Mouse (Mus musculus) kidney, adult 2 months (tissue): ENCODE measurements around the gene Gm2a. TPM values are rescaled to one million over a fixed set of nuclear protein-coding genes. Genes with fewer than 3 reads are reported as not detected.

Source experiments
- DNase-seq: peaks from one replicate; pipeline ENCODE4 v3.0.0; 2021
- H3K27ac ChIP-seq: fragments of 200-500 bp; 2 replicates; pipeline ENCODE4 v1.5.1; 2012; ENCODE audit warnings: low read depth, low read length, control low read depth, inconsistent platforms; ENCODE audit not compliant: insufficient read depth
- H3K27me3 ChIP-seq: fragments of 200-500 bp; replicated peaks from 2 replicates; pipeline ENCODE4 v1.6.1; 2012; ENCODE audit warnings: mild to moderate bottlenecking, moderate library complexity, low read length, inconsistent platforms; ENCODE audit not compliant: control insufficient read depth, insufficient read depth
- H3K36me3 ChIP-seq: fragments of 200-500 bp; 2 replicates; pipeline ENCODE4 v1.6.1; 2012; ENCODE audit warnings: mild to moderate bottlenecking, moderate library complexity, low read length, inconsistent platforms; ENCODE audit not compliant: control insufficient read depth, insufficient read depth
- H3K4me1 ChIP-seq: fragments of 200-500 bp; 2 replicates; pipeline ENCODE4 v1.6.1; 2011; ENCODE audit warnings: low read length; ENCODE audit not compliant: control insufficient read depth, insufficient read depth
- H3K4me3 ChIP-seq: fragments of 200-500 bp; 2 replicates; pipeline ENCODE4 v1.5.1; 2011; ENCODE audit warnings: mild to moderate bottlenecking, low read depth, low read length, control low read depth; ENCODE audit not compliant: insufficient read depth
- CTCF ChIP-seq: fragments of 200-500 bp; conservative IDR thresholded peaks from 2 replicates; pipeline ENCODE4 v1.5.1; 2011; ENCODE audit warnings: low read depth, mild to moderate bottlenecking, control low read depth, low read length, moderate library complexity, mixed read lengths; ENCODE audit not compliant: insufficient read depth, insufficient read length
- POLR2A ChIP-seq: fragments of 200-500 bp; IDR thresholded peaks from one replicate; pipeline ENCODE4 v1.6.1; 2011; ENCODE audit warnings: low read depth, low read length, control low read depth
- WGBS: fragments of 180-500 bp; shearing (Covaris S2); methylation state at CpG from one replicate; pipeline ENCODE4 v1.1.7; 2018; 5-methylcytosine and 5-hydroxymethylcytosine counted together
- polyA plus RNA-seq: library from polyadenylated mRNA; depleted of rRNA; stranded (reverse); fragments of >200 nt; gene quantifications from 2 replicates; pipeline ENCODE4 v1.2.3, GENCODE M21; 2012

Gm2a gene
- polyA plus RNA-seq, 1 experiment: 216 TPM

GRCm38 (mm10) chr11:55131077-55131742 is 33.3 kb downstream of the Gm2a start:
- Histone ChIP-seq H3K4me1 (no peaks in the 10 kb centered on the region), H3K4me3 (no peak overlapping the region), H3K36me3 (no peaks in the 10 kb centered on the region), H3K27ac (no peak overlapping the region), H3K27me3 (no peaks in the 10 kb centered on the region)
- TF ChIP-seq POLR2A (no peak), CTCF (no peak)
- no peak for DNase-seq
- 89% methylated on average over 11 of the region's 11 CpGs for WGBS

DNA sequence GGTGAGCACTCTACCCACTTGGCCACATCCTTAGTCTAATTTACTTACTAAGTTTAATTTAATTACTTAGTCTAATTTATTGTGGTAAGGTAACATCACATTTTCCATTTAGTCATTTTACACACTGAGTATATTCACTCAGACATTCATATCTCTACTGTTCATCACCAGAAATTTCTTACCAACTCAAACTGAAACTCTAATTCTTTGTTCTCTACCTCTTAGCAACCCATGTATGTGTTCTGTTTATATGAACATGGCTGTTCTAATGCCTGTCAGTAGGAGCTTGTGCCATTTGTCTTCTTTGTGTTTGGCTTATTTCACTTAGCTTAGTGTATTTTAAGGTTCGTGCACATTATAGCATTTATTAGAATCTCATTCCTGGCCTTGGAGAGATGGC is 34.0 kb downstream of the Gm2a start:
- DNase-seq: no peak
- Histone ChIP-seq H3K4me3 (no peak overlapping the region), H3K27me3 (no peaks in the 10 kb centered on the region), H3K27ac (no peak overlapping the region), H3K36me3 (no peaks in the 10 kb centered on the region), H3K4me1 (no peaks in the 10 kb centered on the region)
- no peak for TF ChIP-seq CTCF
- no peak for TF ChIP-seq POLR2A
- 67% methylated on average over 1 of the region's 1 CpGs for WGBS

DNA sequence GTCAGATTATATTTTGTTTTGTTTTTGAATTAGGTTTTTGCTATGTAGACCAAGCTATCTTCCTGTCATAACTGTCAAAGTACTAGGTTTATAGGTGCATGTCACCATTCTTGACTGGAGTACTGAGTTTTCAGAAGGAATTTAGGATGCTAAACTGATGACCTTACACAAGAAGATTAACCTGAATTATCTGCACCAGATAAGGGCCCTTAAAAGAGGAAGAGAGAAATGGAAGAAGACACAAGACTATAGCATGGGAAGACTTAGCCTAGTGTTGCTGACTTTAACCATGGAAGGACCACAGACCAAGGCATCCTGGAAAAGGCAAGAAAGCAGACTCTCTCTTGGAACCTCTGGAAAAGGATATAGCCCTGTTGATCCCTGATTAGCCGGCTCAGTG is 35.3 kb downstream of the Gm2a start:
- 100% methylated on average over 1 of the region's 1 CpGs for WGBS

DNA sequence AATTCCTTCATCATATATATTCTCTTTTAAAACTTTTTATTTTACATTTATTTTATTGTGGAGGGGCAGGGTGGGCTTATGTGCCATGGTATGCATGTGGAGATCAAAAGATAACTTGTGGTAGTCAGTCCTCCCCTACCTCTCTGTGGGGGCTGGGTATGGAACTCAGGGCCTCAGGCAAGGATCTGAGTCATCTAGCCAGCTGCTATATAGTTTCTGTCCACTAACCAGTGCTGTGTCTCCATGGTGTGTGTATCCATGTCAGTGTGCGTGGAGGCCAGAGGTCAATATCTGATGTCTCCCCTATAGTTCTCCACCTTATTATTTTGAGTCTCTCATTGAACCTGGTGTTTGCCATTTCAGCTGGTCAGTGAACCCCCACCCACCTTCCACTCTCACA is 36.5 kb downstream of the Gm2a start:
- Histone ChIP-seq H3K4me3 (no peak overlapping the region), H3K4me1 (no peaks in the 10 kb centered on the region), H3K27ac (no peak overlapping the region), H3K36me3 (no peaks in the 10 kb centered on the region), H3K27me3 (no peaks in the 10 kb centered on the region)
- DNase-seq: no peak
- TF ChIP-seq POLR2A (no peak), CTCF (no peak)
- 100% methylated on average over 1 of the region's 1 CpGs for WGBS

More for the DNA sequence above, 35.3 kb downstream of the Gm2a start:
- Histone ChIP-seq H3K4me1 (no peaks in the 10 kb centered on the region), H3K27ac (no peak overlapping the region), H3K27me3 (no peaks in the 10 kb centered on the region), H3K4me3 (no peak overlapping the region), H3K36me3 (no peaks in the 10 kb centered on the region)
- no peak for TF ChIP-seq CTCF
- TF ChIP-seq POLR2A: no peak
- DNase-seq: no peak

DNA sequence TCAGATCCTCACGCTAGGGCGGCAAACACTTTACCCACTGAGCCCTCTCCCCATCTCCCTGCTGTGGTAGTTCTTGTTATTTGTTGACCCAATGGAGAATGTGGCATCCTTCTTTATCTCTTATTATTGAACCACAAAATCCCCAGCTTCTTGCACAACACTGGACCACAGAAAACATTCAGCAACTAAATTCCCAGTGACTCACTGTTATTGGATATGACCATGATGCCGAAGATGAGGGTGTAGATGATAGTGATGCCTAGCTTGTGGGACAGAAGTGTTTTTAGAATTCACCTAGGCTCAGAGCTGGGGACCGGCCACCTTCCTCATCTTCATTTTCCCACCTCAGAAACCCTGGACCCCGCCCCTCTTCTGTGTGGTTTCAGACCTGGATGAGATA is 37.0 kb downstream of the Gm2a start:
- Histone ChIP-seq H3K36me3 (no peaks in the 10 kb centered on the region), H3K4me1 (no peaks in the 10 kb centered on the region), H3K27ac (no peak overlapping the region), H3K27me3 (no peaks in the 10 kb centered on the region), H3K4me3 (no peak overlapping the region)
- TF ChIP-seq CTCF (no peak), POLR2A (no peak)
- DNase-seq: no peak
- 81% methylated on average over 5 of the region's 5 CpGs for WGBS

- no peak for DNase-seq
- 75% methylated on average over 15 of the region's 15 CpGs for WGBS
- H3K27ac ChIP-seq: no peak overlapping the region
Observed at GRCm38 (mm10) chr11:55136770-55137547, 39.0 kb downstream of the Gm2a start.

GRCm38 (mm10) chr11:55137646-55138045 is 39.7 kb downstream of the Gm2a start:
- Histone ChIP-seq H3K4me3 (no peak overlapping the region), H3K4me1 (no peaks in the 10 kb centered on the region), H3K27ac (no peak overlapping the region), H3K27me3 (no peaks in the 10 kb centered on the region), H3K36me3 (no peaks in the 10 kb centered on the region)
- TF ChIP-seq CTCF (no peak), POLR2A (no peak)
- DNase-seq: no peak

More at GRCm38 (mm10) chr11:55136770-55137547, 39.0 kb downstream of the Gm2a start:
- Histone ChIP-seq H3K36me3 (no peaks in the 10 kb centered on the region), H3K4me3 (no peak overlapping the region), H3K27me3 (no peaks in the 10 kb centered on the region), H3K4me1 (no peaks in the 10 kb centered on the region)
- TF ChIP-seq CTCF: no peak
- no peak for TF ChIP-seq POLR2A
